Mouse (Mus musculus) left cerebral cortex, adult 2 months (tissue): ENCODE results near the gene Zfp541. TPM values are rescaled to one million over a fixed set of nuclear protein-coding genes. Genes with fewer than 3 reads are reported as not detected.

ENCODE experiments used
- DNase-seq, 2 experiments: peaks; one replicate each; pipeline ENCODE4 v3.0.0; 2021 to 2022; ENCODE audit warnings: low spot score in 2 of 2, mixed read lengths in 1 of 2; ENCODE audit errors: extremely low spot score in 1 of 2
- H3K27ac ChIP-seq: fragments of 200-600 bp; 2 replicates; pipeline ENCODE4 v1.8.1; 2022
- H3K4me3 ChIP-seq: fragments of 200-600 bp; 2 replicates; pipeline ENCODE4 v1.8.1; 2022
- CTCF ChIP-seq: fragments of 200-600 bp; IDR thresholded peaks from 2 replicates; pipeline ENCODE4 v1.8.1; 2022; ENCODE audit warnings: antibody characterized with exemption, mild to moderate bottlenecking, moderate library complexity
- intact Hi-C: fragments of 180-260 bp; cut with DNase I; formaldehyde crosslinking; loops from one replicate; pipeline ENCODE4 v1.15.1; 2025
- total RNA-seq, 2 experiments: library from RNA; stranded (reverse); gene quantifications; 2 replicates each; pipeline ENCODE4 v1.2.3; 2021

Zfp541 gene
- total RNA-seq, 2 experiments from 2014 or later = 0.77 to 0.97 TPM

- Histone ChIP-seq H3K27ac (peak overlapping the region; percentile 94), H3K4me3 (no peak overlapping the region)
- DNase-seq = no peak
- TF ChIP-seq CTCF = no peak
- intact Hi-C loops = no loop called here
Measured at GRCm38 (mm10) chr7:16111284-16112090, 49.9 kb downstream of the Zfp541 start.

- DNase-seq = no peak
- H3K27ac ChIP-seq = peak overlapping the region; percentile 72
- intact Hi-C loops = no loop called here
- TF ChIP-seq CTCF = no peak
- H3K4me3 ChIP-seq = no peak overlapping the region
Measured at GRCm38 (mm10) chr7:16116418-16116817, 54.8 kb downstream of the Zfp541 start.

- no peak for TF ChIP-seq CTCF
- Histone ChIP-seq H3K27ac (peak overlapping the region; percentile 72), H3K4me3 (no peak overlapping the region)
- intact Hi-C loops = no loop called here
- DNase-seq = no peak
Measured at GRCm38 (mm10) chr7:16117100-16117499, 55.5 kb downstream of the Zfp541 start.

GRCm38 (mm10) chr7:16119569-16120261, 58.1 kb downstream of the Zfp541 start, which contains the start of gene Kptn:
TSS of gene Kptn (plus strand) at chr7:16119895.
- peak within 1 kb of the TSS; percentile 99 for H3K27ac ChIP-seq
- peak; percentile 89 to 96 for DNase-seq
- intact Hi-C loops = loop anchor here (2.0 kb wide), 1 partner anchor 21 kb away; the partner anchor contains the start of gene Napa
- peak within 1 kb of the TSS; percentile 74 for H3K4me3 ChIP-seq
- TF ChIP-seq CTCF = peak; percentile 96

GRCm38 (mm10) chr7:16120262-16120600, 58.6 kb downstream of the Zfp541 start:
- H3K4me3 ChIP-seq = peak overlapping the region; percentile 74
- DNase-seq = no peak
- TF ChIP-seq CTCF = no peak
- intact Hi-C loops = no loop called here
- peak overlapping the region; percentile 99 for H3K27ac ChIP-seq

GRCm38 (mm10) chr7:16125829-16126228, 64.2 kb downstream of the Zfp541 start:
- intact Hi-C loops = no loop called here
- TF ChIP-seq CTCF = no peak; the same call in 1 of the 2 replicates
- no peak overlapping the region for H3K27ac ChIP-seq

GRCm38 (mm10) chr7:16128344-16128743, 66.7 kb downstream of the Zfp541 start:
- intact Hi-C loops = no loop called here
- Histone ChIP-seq H3K4me3 (no peak overlapping the region), H3K27ac (no peak overlapping the region; the same call in 1 of the 2 replicates)
- TF ChIP-seq CTCF = no peak
- peak in 1 of 2 experiments; percentile 43 for DNase-seq

More at GRCm38 (mm10) chr7:16125829-16126228, 64.2 kb downstream of the Zfp541 start:
- no peak for DNase-seq
- no peak overlapping the region for H3K4me3 ChIP-seq

GRCm38 (mm10) chr7:16128899-16129298, 67.3 kb downstream of the Zfp541 start:
- TF ChIP-seq CTCF = no peak
- peak overlapping the region; percentile 82 for H3K4me3 ChIP-seq
- H3K27ac ChIP-seq = peak overlapping the region; percentile 98
- peak in 1 of 2 experiments; percentile 11 for DNase-seq
- intact Hi-C loops = no loop called here

GRCm38 (mm10) chr7:16129421-16129845, 67.8 kb downstream of the Zfp541 start, which contains the start of gene Slc8a2:
TSS of gene Slc8a2 (plus strand) at chr7:16129826.
- peak within 1 kb of the TSS; percentile 98 for H3K27ac ChIP-seq
- H3K4me3 ChIP-seq = peak within 1 kb of the TSS; percentile 82
- DNase-seq = peak; percentile 87
- TF ChIP-seq CTCF = no peak
- intact Hi-C loops = no loop called here

GRCm38 (mm10) chr7:16129846-16130691, 68.5 kb downstream of the Zfp541 start:
- intact Hi-C loops = loop anchor here (2.0 kb wide), 1 partner anchor 27 kb away; no protein-coding TSS in a partner anchor
- no peak; the same call in 1 of the 2 replicates for TF ChIP-seq CTCF
- Histone ChIP-seq H3K27ac (peak overlapping the region; percentile 98), H3K4me3 (peak overlapping the region; percentile 82)
- DNase-seq = peak; percentile 54 to 64
